Mouse (Mus musculus) retina, postnatal 1 day (tissue): Measurements from ENCODE around the gene Tmem161a.
A peak's percentile ranks its signal among the peaks of the same experiment; 100 is the strongest.

ENCODE experiments used
- DNase-seq: peaks from one replicate; pipeline ENCODE4 v3.0.0-alpha.2; 2012

The Tmem161a gene

DNA sequence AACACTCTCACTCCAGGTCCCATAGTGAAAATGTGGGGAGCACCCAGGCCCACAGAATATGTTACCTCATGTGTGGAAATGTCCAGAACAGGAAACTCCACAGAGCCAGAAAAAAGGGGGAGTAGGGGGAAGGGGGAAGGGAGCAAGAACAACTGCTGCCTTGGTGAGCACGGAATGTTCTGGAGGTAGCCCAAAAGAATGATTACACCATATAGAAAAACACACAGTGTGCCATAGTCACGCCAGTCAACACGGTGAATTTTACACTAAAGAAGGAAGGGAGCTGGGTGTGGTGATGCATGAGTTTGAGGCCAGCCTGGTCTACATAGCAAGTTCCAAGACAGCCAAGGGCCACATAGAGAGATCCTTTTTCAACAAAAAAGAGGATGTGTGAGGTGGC is 8.8 kb upstream of the Tmem161a start:
- no peak for DNase-seq

DNA sequence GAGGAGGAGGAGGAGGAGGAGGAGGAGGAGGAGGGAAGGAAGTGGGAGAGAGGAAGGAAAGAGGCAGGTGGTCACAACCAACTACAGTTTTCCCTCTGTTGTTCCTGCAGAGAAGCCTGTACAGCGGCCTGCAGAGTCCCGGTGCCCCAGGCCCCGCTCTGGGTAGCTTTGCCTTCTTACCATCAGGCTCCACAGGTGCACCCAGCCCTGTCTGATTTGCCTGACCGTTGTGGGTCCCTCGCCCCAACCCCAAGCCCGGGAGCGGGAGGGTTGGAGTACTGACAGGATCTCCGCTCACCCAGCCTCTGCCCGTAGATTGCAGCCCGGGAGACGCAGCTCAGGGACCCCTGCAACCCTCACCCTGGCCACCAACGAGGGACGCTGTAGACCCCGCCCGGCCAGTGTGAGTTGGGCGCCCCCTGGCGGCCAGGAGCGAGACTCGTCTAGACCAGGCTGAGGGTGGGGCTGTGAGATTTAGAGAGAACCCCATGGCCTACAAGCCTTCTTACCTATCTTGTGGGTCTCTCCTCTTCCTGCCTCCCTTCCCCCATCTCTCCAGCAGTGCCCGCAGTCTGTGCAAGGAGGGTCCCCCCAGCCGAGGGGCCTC is 5.5 kb upstream of the Tmem161a start:
- peak; percentile 87 for DNase-seq

DNA sequence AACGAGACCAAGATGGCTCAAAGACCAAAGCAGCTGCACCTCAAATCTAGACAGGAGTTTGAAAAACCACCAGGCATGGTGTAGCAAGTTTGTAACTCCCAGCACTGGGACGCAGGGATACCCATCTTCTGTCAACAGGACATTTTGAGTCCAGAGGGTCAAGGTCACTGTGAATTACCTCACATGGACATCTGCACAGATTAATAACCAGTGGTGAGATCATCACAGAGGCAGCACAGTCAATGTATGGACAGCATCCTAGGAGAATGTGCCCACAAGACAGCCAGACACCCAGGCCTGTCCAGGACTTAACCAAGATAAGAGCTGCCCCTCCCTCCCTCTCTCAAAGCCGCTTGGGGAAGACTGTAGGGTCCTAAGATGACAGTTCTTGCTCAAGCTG is 2.0 kb upstream of the Tmem161a start:
- DNase-seq: no peak

DNA sequence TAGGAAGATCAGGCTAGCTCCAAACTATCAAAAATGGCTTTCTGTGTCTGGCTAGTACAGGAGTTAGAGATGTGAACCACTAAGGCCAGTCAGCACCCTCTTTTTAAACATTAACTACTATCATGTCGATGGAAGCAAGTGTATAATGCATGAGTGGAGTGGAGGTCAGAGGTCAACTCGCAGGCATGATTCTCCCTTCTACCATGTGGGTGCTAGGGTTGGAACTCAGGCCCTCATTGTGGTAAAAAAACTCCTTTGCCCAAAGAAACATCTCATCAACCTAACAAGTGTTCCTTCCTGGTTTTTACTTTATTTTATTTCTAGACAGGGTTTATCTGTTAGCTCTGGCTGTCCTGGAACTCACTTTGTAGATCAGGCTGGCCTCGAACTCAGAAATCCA is 1.4 kb upstream of the Tmem161a start:
- DNase-seq: no peak

DNA sequence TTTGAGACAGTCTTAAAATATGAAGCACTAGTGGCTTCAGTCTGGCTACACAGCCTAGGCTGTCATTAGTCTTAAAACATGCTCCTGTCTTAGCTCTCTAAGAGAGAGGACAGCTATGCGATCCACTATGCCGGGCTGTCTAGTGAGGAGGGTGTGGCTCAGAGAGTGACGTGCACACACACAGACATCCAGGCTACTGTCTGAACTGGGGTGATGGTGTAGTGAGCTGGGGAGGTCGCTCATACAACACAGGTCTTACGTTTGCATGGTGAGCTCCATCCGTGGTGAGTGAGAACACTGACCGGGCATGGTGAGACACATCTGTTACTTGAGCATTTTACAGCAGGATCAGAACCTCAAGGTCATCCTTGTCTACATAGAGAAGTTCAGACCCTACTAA is 916 bp upstream of the Tmem161a start:
- DNase-seq: no peak

DNA sequence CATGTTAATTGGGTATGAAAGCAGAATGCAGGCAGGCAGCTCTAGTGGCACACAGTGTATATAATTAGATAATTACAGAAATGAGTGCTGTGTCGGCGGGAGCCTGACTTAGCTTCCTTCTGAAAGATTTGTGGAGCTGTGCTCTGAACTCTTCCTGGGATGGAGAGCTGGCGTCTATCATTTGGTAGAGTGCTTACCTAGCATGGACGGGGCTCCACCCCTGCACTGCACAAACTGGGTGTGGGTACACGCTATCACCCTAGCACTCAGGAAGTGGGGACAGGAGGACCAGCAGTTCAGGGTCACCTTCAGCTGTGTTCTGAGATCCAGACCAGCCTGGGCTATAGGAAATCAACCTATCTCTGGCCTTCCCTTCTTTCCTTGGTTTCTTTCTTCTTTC is 1.2 kb downstream of the Tmem161a start:
- DNase-seq: no peak

DNA sequence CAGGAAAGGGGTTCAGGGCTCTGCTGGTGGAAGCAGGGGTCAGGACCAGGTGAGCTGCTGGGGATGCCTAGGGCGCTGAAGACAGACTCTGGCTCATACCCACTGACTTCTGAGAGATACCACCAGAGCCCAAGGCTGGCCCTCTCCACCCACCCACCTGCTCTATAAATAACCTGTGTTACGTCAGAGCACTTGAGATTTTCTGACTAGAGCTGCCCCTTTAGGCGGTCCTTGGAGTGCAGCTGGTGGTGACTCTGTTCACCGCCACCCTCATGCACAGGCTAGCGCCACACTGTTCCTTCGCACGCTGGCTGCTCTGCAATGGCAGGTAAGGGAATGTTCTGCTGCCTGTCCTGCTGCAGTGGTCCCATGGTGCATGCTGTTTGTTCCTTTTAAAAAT is 1.9 kb downstream of the Tmem161a start:
- no peak for DNase-seq

DNA sequence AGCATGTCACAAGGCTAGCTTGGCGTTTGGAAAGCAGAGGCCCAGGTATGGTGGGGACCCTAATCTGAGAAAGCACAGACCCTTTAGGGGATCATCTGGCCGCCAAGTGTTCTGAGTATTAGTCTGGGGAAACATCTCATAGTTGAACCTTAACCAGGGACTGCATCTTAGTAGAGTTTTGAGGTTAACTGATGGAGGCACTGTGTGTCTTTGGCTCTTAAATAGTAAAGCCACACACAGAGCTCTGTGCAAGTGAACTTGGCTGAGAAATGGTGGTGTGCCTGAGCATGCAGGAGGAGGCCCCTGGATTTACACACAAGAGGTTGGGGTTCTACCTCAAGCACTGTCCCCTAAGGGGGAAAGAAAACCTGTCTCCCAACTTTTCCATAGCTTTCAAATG is 6.1 kb downstream of the Tmem161a start:
- DNase-seq: no peak

DNA sequence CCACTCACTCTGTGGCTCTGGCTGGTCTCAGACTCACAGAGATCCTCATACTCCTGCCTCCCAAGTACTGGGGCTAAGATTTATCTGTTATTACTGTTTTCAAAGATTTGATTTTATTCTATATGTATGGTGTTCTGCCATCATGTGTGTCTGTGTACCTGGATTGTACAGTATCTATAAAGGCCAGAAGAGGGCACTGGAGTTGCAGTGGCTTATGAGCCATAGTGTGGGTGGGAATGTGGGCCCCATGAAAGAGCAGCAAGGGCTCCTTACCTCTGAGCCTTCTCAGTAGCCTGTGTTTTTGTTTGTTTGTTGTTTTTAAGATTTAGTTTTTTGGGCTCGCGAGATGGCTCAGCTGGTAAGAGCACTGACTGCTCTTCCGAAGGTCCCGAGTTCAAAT is 6.9 kb downstream of the Tmem161a start:
- peak; percentile 33 for DNase-seq

DNA sequence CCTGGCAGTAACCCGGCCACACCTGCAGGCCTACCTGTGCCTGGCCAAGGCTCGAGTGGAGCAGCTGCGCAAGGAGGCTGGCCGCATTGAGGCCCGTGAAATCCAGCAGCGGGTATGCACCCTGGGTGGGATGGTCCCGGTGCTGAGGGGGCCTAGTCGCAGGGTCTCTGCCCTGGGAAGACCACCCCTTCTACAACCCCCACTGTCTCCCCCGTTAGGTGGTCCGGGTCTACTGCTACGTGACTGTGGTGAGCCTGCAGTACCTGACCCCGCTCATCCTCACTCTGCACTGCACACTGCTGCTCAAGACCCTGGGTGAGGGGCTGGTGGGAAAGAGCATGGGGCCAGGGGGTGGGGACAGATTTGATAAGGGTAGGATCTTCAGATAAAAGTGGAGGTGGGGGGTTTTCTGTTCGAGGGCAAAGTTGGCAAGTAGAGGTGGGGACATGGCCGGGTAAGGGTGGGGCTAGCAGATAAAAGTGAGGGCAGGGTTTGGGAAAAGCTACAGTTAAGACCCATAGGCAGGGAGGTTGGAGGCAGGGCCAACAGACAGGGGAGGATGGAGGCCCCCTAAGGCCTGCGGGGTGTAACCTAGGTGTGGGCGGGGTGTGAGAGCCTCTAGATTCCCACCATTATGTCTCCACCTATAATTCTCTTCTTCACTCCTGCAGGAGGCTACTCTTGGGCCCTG is 9.2 kb downstream of the Tmem161a start:
- no peak for DNase-seq

DNA sequence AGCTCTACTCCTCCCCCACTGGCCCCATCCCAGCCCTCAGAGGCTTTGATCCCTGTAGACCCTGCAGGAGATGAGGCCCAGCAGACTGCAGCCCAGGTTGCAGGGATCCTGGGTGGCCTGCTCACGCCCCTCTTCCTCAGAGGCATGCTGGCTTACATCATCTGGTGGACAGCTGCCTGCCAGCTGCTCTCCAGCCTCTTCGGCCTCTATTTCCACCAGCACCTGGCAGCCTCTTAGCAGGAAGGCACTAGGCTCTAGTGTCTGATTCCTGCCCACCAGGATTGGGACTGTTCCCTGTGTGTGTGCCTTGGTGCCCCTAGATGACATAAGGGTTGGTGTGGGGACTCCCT is 9.7 kb downstream of the Tmem161a start:
- no peak for DNase-seq

DNA sequence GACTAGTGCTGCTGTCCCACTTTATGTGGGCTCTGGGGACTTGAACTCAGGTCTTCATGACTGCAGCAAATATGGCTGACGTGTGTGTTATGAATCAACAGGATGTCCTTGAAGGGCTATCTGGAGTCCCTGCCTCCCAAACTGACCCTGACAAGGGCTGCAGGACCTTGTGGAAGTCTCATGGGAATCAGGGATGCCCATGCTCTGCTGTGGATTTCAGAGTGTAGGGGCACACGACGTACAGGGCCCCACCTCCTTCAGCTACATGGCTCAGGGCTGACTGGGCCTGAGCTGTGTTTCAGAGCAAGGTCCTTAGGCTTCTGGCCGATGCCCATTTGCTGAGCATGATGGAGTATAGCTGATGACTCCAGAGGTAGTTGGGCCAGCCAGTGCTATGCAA is 11.0 kb downstream of the Tmem161a start:
- DNase-seq: no peak

DNA sequence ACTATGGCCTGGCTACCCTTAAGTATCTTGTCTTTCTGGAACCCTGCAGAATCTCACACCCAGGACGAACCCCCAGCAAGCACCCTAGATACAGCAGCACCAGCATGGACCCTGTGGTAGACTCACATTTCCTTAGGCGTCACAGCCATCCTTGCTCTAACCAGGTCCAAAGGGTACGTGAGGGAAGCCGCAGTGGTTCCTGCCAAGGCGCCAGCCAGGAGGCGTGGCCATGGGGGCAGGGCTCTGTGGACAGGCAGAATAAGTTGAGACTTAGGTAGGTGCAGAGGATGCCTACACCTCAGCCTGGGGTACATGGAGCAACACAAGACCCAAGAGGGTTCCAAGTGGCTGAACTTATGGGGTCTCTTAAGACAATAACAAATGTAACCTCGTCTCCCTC is 16.6 kb downstream of the Tmem161a start:
- DNase-seq: no peak

DNA sequence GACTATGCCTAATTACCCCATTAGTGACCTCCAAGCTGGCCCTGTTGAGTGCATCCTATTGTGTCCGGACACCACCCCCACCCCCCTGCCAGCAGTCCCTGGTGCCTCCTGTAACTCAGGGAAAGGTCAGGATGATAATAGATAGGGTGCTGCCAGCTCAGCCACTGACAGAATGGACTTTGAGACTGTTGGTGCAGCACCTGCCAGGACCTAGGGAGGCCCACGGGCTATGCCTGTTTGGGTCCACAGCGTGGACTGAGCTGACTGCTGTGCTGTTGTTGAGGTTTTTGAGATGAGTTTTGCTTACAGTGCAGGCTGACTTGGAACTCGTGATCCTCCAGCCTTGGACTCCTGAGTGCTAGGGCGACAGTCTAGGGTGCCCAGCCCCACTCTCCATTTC is 21.1 kb downstream of the Tmem161a start:
- DNase-seq: peak; percentile 13

DNA sequence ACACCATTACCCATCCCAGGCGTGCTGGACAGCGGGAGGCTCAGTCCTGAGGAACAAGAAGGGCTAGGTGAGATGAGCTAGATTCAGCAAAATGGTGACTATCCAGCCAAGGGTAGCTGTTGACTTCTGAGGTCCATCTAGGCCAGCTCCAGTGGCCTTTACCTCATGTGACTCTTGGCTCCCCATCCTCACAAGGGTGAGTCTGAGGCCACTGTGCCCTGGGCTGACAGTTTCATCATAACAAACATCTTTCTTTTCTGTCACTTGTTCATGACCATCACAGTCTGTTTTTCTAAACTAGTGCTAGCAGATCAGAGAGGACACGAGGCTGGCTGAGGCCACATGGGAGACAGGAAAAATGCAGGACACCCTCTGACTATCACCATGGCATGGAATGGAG is 22.0 kb downstream of the Tmem161a start:
- no peak for DNase-seq

DNA sequence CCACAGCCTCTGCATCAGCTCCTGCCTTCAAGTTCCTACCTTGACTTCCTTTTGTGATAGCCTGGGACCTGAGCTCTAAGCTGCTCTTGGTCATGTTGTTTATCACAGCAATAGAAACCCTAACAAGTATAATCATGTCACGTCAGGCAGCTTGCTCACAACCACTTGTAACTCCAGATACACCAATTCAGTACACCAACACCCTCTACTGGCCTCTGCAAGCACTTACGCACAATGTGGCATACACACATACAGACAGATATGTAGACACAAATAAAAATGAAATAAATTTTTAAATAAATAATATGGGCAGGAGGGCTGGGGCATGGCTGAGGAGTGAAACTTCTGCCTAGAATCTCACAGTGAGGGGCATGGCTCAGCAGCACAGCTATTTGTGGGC is 23.6 kb downstream of the Tmem161a start:
- no peak for DNase-seq

DNA sequence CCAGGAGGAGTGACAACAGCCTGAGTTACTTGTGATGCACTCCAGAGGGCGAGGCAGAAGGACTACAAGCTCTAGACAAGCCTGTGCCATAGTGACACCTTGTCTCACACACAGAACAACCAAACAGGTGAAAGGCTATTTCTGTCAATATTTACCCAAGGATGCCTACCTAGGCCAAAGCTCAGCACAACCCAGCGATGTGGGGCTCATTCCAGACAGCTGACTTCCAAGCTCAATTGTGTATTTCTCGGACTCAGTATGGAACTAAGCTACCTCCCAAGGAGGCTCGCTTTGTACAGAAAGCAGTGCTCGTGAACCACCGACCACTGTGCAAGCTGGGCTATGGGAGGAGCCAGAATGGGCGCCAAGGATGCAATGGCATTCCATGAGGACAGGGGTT is 25.4 kb downstream of the Tmem161a start:
- DNase-seq: no peak

DNA sequence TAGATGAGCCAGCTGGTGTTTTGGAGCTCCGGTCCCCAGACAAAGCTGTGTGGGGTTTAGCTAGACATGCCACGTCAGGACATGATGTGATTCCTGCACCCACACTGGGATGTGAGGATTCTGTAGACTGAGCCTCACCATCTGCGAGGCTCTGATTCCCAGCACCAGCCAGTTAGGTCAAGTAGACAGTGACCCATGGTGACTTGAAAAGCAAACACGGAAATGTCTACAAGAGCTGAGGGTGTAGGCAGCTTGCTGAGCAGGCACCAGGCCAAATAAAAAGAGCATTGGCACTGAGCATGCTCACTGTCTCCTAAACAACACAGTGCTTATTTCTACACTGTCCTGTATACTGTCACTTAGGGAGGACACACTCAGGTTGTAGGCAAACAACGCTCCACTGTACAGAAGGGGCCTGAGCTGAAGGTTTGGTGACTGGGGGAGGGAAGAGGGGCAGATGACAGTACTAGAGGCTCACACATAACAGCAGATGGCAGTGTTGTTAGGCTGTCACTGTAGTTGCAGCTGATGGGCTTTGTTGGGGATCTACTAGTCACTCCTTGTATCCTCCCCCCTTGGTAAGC is 28.0 kb downstream of the Tmem161a start:
- DNase-seq: peak; percentile 53

DNA sequence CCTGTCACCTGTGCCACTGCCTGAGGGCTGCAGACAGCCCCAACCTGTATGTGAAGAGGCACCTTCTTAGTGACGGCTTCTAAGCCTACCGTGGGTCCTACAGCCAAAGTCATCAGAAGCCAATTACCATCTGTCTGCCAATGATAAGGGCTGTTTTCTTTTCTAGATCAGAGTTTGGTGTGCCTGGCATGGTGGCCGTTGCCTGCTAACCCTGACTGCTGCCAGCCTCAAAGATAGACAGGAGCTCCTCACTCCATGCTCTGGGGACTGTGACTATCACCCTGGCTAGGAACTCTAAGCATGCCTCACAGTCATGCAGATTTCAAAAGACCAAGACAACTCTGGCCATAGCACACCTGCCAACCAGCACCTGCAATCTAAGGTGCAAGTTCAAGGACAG is 29.3 kb downstream of the Tmem161a start:
- no peak for DNase-seq

DNA sequence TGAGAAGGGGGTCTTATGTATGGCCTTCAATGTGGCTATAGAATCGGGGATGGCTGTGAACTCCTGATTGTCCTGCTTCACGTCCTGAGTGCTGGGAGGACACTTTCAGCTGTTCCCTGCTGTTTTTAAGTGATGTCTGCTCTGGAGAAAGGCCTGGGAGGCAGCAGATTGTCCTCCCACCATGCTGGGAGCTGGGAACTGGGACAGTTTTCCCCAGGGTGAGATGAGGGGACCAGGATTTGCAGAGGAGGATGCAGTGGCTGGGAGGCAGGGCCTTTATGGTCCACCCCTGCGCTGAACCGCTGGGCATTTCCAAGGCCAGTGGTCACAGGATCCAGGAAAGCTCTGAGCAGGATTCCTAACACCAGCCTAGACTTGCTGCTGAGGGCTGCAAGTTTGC is 30.9 kb downstream of the Tmem161a start:
- no peak for DNase-seq

DNA sequence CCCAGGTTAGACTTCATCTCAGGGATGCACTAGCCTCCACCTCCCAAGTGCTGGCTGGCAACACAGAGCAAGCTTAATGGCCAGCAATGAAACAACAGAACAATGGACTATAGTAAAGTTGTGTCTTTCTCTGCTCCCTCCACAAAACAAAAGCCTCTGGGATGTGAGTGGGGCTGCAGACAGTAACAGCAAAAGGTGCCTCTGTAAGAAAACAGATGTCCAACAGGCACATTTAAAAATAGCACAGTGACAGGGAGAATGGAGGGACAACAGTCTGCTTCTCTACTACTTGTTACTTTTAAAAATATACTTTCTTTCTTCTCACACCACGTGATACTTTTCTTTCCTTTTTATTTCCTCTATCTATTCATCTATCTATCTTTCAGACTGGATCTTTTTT is 32.6 kb downstream of the Tmem161a start:
- DNase-seq: no peak

DNA sequence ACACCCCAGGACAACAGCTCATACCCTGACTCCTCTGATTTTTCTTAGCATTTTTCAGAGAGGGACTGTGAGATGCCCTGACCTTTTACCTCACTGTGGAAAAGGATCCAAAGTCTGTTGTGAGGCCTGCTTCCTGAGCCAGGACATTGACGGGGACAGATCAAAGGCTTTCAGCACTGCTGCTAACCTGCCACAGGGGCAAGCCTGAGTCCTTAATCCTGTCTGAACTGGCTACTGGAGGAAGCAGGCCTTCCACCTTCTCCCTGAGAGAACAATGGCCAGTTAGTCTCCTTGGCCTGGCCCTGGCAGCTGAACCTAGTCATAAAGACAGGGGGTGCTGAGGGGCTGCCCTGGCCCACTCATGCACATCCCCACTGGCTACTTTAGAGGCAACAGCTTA is 36.0 kb downstream of the Tmem161a start:
- DNase-seq: no peak

DNA sequence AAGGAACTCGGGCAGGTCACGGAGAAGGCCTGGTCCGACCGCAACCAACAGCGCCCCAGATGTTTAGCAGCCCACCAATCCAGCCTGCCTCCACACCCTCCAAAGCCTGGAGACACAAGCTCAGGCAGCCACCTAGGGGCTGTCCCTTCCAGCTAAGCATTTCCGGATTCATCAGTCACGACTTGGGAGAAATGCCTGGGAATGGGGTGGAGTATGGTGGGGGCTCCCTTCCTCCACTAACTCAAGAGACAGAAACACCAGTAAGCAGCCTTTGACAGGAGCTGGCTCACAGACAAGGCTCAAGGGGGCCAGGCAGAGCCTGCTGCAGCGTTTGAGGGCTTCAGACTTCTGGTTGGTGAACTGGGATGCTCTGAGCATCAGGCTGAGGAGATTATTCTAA is 38.4 kb downstream of the Tmem161a start:
- DNase-seq: no peak

DNA sequence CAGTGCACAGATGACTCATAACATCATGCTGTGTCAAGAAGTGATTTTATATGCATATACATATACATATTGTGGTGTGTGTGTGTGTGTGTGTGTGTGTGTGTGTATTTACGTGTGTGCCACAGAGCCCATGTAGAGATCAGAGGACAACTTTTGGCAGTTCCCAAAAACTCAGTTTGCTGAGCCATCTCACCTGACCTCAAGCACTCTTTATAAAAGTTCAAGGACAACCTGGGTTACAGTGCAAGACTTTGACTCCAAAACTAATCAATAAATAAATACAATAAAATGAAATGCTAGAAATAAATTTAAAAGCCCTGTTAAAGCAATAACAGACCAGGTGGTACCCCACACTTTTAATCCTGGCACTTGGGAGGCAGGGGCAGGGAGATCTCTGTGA is 39.1 kb downstream of the Tmem161a start:
- no peak for DNase-seq

DNA sequence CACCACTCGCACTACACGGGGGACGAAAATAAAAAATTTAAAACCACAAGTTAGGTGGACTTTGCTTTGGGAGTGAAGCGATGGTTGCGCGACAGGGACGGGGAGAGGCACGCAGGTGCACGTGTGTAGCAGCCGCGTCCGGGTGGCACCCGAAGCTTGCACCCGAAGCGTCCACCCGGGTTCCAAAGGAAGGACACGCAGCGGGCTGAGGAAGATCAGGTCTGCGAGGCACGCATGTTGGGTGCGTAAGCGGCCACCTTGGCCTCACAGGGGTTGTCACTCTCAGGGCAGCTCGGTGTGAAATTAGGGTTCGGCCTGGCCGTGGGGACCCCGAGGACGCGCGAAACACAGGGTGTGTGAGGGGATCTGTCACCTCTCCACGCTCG is 39.6 kb downstream of the Tmem161a start:
- no peak for DNase-seq
